Mouse (Mus musculus) cerebellum, adult 2 months (tissue): ENCODE data around the gene Il17rb. TPM values are rescaled to one million over a fixed set of nuclear protein-coding genes. Genes with fewer than 3 reads are reported as not detected.
A peak's percentile ranks its signal among the peaks of the same experiment; 100 is the strongest.

Source experiments
- DNase-seq, 2 experiments: peaks; one replicate each; pipeline ENCODE4 v3.0.0; 2021
- H3K27ac ChIP-seq: fragments of 200-500 bp; 2 replicates; pipeline ENCODE4 v1.5.1; 2012; ENCODE audit warnings: low read length, control low read depth, inconsistent platforms; ENCODE audit not compliant: insufficient read depth
- H3K27me3 ChIP-seq: fragments of 200-500 bp; 2 replicates; pipeline ENCODE4 v1.6.1; 2012; ENCODE audit warnings: inconsistent platforms, mild to moderate bottlenecking, low read length, moderate library complexity; ENCODE audit not compliant: control insufficient read depth, insufficient read depth
- H3K4me1 ChIP-seq: fragments of 200-500 bp; 2 replicates; pipeline ENCODE4 v1.6.1; 2011; ENCODE audit warnings: low read length; ENCODE audit not compliant: control insufficient read depth, insufficient read depth
- H3K4me3 ChIP-seq: fragments of 200-500 bp; replicated peaks from 2 replicates; pipeline ENCODE3; 2011; ENCODE audit warnings: mild to moderate bottlenecking, low read depth, low read length, control low read depth; ENCODE audit not compliant: insufficient read depth
- CTCF ChIP-seq: fragments of 200-500 bp; IDR thresholded peaks from 2 replicates; pipeline ENCODE4 v1.5.1; 2011; ENCODE audit warnings: low read depth, mild to moderate bottlenecking, control low read depth, low read length, moderate library complexity, borderline replicate concordance; ENCODE audit not compliant: insufficient read depth
- POLR2A ChIP-seq: fragments of 200-500 bp; IDR thresholded peaks from 2 replicates; pipeline ENCODE4 v1.6.1; 2011; ENCODE audit warnings: low read length, control low read depth, borderline replicate concordance; ENCODE audit not compliant: insufficient read depth
- WGBS: fragments of 180-500 bp; shearing (Covaris S2); methylation state at CpG from one replicate; pipeline ENCODE4 v1.1.7; 2018; 5-methylcytosine and 5-hydroxymethylcytosine counted together
- polyA plus RNA-seq: library from polyadenylated mRNA; depleted of rRNA; stranded (reverse); fragments of >200 nt; gene quantifications from 2 replicates; pipeline ENCODE4 v1.2.3, GENCODE M21; 2012

Gene Il17rb
- polyA plus RNA-seq, 1 experiment = 3.3 TPM

DNA sequence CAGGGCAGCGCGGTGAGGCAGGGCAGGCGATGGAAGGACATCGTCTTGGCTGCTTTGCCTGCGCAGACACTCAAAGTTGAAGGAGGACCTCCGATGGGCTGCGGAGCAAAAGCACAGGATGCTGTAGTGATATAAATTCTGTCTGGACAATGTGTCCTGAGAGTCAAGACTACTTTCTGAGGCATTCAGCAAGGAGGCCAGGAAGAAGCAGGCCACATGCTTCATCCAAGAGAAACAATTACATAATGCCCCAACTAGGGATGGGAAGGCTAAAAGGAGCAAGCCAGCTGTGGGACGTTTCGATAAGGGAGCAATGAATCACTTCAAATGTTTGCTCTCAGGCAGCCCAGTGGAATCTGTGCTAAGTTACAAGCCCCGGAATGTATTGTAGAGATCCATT, 36.5 kb upstream of the Il17rb start:
- no peaks in the 10 kb centered on the region for H3K27me3 ChIP-seq
- TF ChIP-seq POLR2A = no peak
- TF ChIP-seq CTCF = no peak
- H3K27ac ChIP-seq = no peak overlapping the region
- DNase-seq = no peak
- WGBS = 89% methylated on average over 10 of the region's 10 CpGs
- no peaks in the 10 kb centered on the region; the same call in 1 of the 2 replicates for H3K4me1 ChIP-seq
- H3K4me3 ChIP-seq = no peak overlapping the region

DNA sequence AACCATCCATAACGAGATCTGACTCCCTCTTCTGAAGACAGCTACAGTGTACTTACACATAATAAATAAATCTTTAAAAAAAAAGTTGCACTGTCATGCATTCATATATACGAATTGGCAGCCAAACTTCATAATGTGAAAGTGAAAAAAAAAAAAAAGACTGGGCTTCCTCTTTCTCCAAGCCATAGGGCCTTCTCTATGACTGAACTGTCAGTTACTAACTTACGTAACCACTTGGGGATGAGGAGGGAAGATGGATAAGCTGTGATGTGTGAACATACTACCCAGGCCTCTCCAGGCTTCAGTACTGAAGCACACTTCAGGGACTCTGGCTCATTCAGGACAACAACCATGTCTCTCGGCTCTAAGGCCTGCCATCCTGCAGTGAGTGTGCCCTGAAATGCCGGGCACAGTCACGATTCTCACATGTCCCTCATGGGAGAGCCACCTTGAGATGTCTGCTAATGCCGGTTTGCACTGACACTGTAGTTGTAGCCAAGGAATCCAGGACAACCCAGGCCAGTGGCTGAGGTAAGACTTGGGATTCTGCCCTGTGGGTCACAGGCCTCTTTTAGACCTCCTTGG, 34.8 kb upstream of the Il17rb start:
- DNase-seq = no peak
- WGBS = 83% methylated on average over 7 of the region's 7 CpGs
- TF ChIP-seq POLR2A (no peak), CTCF (no peak)
- Histone ChIP-seq H3K27me3 (no peaks in the 10 kb centered on the region), H3K4me3 (no peak overlapping the region), H3K27ac (no peak overlapping the region), H3K4me1 (no peaks in the 10 kb centered on the region)

DNA sequence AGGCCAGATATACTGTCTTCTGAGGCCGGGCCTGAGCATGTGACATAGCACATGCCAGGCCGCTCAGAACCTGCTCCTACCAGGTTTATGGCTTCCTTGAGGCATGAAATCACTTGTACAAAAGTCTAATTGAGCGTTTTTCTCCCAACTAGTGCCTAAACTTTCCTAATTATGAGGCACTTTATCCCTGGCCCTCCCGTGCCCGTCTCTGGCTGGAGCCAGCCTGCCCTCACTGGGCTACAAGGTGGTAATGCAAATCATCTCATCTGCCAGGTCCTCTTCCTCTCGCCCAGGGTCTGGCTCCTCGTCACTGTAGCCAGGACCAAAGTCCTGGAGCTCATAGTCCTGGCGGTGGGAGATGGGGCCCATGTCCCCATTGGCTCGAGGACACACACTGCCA, 33.1 kb upstream of the Il17rb start:
- no peaks in the 10 kb centered on the region; the same call in 1 of the 2 replicates for H3K4me1 ChIP-seq
- H3K4me3 ChIP-seq = no peak overlapping the region
- 67% methylated on average over 9 of the region's 9 CpGs for WGBS
- no peaks in the 10 kb centered on the region for H3K27me3 ChIP-seq
- no peak overlapping the region for H3K27ac ChIP-seq
- TF ChIP-seq CTCF = no peak
- no peak for TF ChIP-seq POLR2A
- DNase-seq = no peak

DNA sequence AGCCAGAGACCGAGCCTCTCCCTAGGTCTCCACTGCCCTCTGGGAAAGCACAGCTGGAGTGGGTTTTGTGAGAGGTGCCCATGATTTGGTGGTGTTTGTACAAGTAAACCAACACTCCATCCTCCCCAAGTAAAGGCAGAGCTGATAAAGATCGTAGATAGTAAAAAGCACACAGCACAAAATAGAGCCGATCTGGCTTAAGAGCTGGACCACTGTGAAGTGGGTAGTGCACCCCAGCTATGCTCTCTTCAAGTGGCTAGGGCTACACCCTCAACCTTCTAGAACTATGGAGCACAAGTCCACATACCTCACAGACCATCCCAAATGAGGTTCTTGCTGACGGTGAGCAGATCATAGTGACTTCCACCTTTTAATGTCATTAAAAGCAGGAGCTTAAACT, 30.7 kb upstream of the Il17rb start:
- no peak for DNase-seq
- Histone ChIP-seq H3K27me3 (no peaks in the 10 kb centered on the region), H3K4me1 (peaks cover 8% of the 10 kb centered on the region), H3K27ac (no peak overlapping the region), H3K4me3 (no peak overlapping the region)
- WGBS = 89% methylated on average over 4 of the region's 4 CpGs
- TF ChIP-seq POLR2A (no peak), CTCF (no peak)

DNA sequence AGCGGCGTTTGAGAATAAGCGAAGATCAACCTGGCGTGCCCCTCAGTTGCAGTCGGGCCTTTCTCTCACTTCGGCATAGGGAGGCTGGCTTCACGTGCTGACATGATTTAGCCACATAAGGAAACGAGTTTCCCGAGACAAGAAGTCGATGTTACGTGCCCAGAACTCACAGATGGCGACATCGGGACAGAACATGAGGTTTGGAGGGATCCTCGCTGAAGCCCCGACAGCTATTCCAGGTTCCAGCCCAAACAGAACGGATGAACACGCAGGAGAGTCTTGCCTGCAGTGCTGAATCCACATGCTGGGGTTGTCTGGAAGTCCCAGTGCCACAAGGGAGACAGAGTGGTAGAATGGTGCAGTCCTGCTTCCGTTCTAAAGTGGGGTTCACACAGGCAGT, 29.7 kb upstream of the Il17rb start:
- 29% methylated on average over 18 of the region's 18 CpGs for WGBS
- no peak overlapping the region for H3K4me3 ChIP-seq
- H3K4me1 ChIP-seq = peaks cover 8% of the 10 kb centered on the region
- no peaks in the 10 kb centered on the region for H3K27me3 ChIP-seq
- TF ChIP-seq POLR2A = no peak
- TF ChIP-seq CTCF = no peak
- DNase-seq = no peak
- H3K27ac ChIP-seq = no peak overlapping the region

DNA sequence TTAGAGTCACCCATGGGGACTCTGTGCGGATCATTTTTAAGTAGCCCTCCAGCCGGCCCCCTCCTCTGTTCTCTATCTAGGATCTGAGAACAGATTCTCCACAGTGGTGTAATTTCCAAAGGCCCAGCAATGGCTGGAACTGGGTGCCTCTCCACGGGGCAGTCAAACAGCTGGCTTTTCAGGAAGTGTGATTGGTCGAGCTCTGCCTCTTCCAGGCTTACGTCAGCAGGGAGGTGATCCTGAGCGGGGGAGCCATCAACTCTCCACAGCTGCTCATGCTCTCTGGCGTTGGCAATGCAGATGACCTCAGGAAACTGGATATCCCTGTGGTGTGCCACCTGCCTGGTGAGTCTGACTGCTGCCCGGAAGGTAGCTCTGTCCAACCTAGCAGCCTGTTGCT, 24.7 kb upstream of the Il17rb start:
- WGBS = 65% methylated on average over 8 of the region's 8 CpGs
- no peaks in the 10 kb centered on the region for H3K27me3 ChIP-seq

DNA sequence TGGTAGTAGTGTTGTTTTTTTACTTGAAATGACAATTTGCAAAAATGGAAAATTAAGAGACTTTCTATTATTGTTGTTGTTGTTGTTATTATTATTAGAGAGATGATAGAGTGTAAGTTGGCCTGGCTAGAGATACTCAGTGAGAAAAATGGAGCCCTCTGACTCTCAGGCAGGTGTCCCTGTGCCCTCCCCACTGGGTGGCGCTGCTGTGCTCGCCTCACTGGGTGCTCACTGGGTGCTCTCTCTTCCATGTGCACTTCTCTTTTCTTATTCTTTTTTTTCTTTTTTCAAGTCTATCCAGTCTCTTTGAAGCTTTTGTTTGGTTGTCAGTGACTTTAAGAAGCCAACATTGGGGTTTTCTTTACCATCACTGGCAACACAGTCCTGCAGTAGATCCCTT, 18.7 kb upstream of the Il17rb start:
- no peaks in the 10 kb centered on the region for H3K4me1 ChIP-seq
- H3K4me3 ChIP-seq = no peak overlapping the region
- no peaks in the 10 kb centered on the region for H3K27me3 ChIP-seq
- H3K27ac ChIP-seq = no peak overlapping the region
- TF ChIP-seq POLR2A = no peak
- peak; percentile 50; the same call in 1 of the 2 replicates for TF ChIP-seq CTCF
- no peak for DNase-seq
- WGBS = 42% methylated on average over 2 of the region's 2 CpGs

More for the DNA sequence above, 24.7 kb upstream of the Il17rb start:
- H3K4me1 ChIP-seq = peaks cover 8% of the 10 kb centered on the region
- no peak for DNase-seq
- no peak overlapping the region for H3K4me3 ChIP-seq
- no peak overlapping the region for H3K27ac ChIP-seq
- TF ChIP-seq CTCF = no peak
- no peak for TF ChIP-seq POLR2A

DNA sequence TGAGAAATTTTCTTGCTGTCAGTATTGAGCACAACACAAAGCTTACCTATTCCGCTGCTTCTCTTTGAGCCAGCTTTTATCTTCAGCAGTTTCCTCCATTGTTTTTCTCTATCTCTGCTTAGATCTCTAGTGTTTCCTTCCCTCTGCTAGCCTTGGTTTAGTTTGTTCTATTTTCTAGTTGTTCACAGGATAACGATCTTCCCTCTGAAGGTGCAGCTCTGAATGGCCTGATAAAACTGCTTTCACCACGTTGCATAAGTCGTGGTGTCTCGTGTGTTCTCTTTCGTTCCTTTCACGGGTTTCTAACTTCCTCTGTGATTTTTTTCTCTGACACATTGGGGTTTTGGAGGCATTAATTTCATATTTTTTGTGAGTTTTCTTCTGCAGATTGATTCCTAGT, 15.7 kb upstream of the Il17rb start:
- Histone ChIP-seq H3K27ac (no peak overlapping the region), H3K27me3 (no peaks in the 10 kb centered on the region), H3K4me3 (no peak overlapping the region), H3K4me1 (no peaks in the 10 kb centered on the region)
- TF ChIP-seq CTCF = no peak
- TF ChIP-seq POLR2A = no peak
- WGBS = 76% methylated on average over 7 of the region's 7 CpGs
- DNase-seq = no peak

DNA sequence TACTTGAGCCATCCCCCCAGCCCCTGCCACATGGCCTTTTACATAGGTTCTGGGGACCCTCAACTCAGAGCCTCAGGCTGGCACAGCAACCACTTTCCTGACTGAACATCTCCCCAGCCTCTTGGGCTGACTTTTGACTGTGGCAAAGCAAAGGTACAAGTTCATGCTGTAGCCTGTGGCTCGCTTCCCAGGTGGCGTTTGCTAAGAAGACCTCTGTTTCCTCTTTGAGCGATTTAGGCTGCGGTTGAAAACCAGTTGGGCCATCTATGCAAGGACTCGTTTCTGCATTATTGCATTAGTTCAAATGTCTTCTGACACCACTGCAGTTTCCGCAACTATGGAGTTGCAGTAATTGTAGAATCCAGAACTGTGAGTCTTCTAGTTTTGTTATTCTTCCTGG, 13.8 kb upstream of the Il17rb start:
- Histone ChIP-seq H3K4me3 (no peak overlapping the region), H3K4me1 (0 out of 2 replicates have a peak, but pooled peaks cover 6% of the 10 kb centered on the region), H3K27me3 (no peaks in the 10 kb centered on the region), H3K27ac (no peak overlapping the region)
- 97% methylated on average over 6 of the region's 6 CpGs for WGBS
- TF ChIP-seq POLR2A = no peak
- no peak for TF ChIP-seq CTCF
- no peak for DNase-seq
